Mouse (Mus musculus) CH12.LX (cell line): ENCODE data around the gene Aqp5.

Source experiments
- CHD2 ChIP-seq: IDR thresholded peaks from 2 replicates; pipeline ENCODE4 v1.6.1; 2011; ENCODE audit warnings: low read length, improper control_type of control experiment
- CTCF ChIP-seq, 2 experiments: IDR thresholded peaks in 1 of 2; conservative IDR thresholded peaks in 1 of 2; 2 replicates each; pipeline ENCODE4 v1.5.1; 2011 to 2012; ENCODE audit warnings: low read depth in 2 of 2, low read length in 2 of 2, improper control_type of control experiment in 1 of 2, inconsistent platforms in 1 of 2, mild to moderate bottlenecking in 1 of 2, moderate library complexity in 1 of 2
- E2F4 ChIP-seq: IDR thresholded peaks from 2 replicates; pipeline ENCODE4 v1.6.1; 2011; ENCODE audit warnings: low read depth, low read length, improper control_type of control experiment; ENCODE audit not compliant: insufficient replicate concordance
- EP300 ChIP-seq: IDR thresholded peaks from 2 replicates; pipeline ENCODE4 v1.6.1; 2011; ENCODE audit warnings: low read length, improper control_type of control experiment
- JUND ChIP-seq: conservative IDR thresholded peaks from 2 replicates; pipeline ENCODE4 v1.6.1; 2011; ENCODE audit warnings: low read depth, low read length, improper control_type of control experiment
- MEF2A ChIP-seq: IDR thresholded peaks from 2 replicates; pipeline ENCODE4 v1.6.1; 2014; ENCODE audit warnings: low read depth, mild to moderate bottlenecking, inconsistent platforms, low read length, improper control_type of control experiment, borderline replicate concordance
- POLR2A ChIP-seq: IDR thresholded peaks from 2 replicates; pipeline ENCODE4 v1.6.1; 2011; ENCODE audit warnings: low read depth, mild to moderate bottlenecking, improper control_type of control experiment, low read length
- POLR2AphosphoS2 ChIP-seq: IDR thresholded peaks from 2 replicates; pipeline ENCODE4 v1.6.1; 2011; ENCODE audit warnings: low read depth, low read length, improper control_type of control experiment
- TCF12 ChIP-seq: IDR thresholded peaks from 2 replicates; pipeline ENCODE4 v1.6.1; 2014; ENCODE audit warnings: low read depth, mild to moderate bottlenecking, inconsistent platforms, low read length, improper control_type of control experiment
- ZC3H11A ChIP-seq: IDR thresholded peaks from 2 replicates; pipeline ENCODE4 v1.6.1; 2012; ENCODE audit warnings: low read depth, mild to moderate bottlenecking, inconsistent platforms, low read length, improper control_type of control experiment

- TF ChIP-seq CTCF (conservative IDR thresholded peaks at IDR 0.05 in 1 of 2, IDR thresholded peaks at IDR 0.05 in 1 of 2; ENCODE audit: low read depth in 2 of 2, low read length in 2 of 2) (no peak), E2F4 (no peak), ZC3H11A (no peak), MEF2A (no peak), EP300 (no peak), JUND (no peak), POLR2AphosphoS2 (no peak), CHD2 (no peak), TCF12 (no peak), POLR2A (no peak)
Measured at GRCm38 (mm10) chr15:99569123-99569522, 21.5 kb upstream of the Aqp5 start.
